Mouse (Mus musculus): ENCODE results near the gene Zfhx2.

DNA sequence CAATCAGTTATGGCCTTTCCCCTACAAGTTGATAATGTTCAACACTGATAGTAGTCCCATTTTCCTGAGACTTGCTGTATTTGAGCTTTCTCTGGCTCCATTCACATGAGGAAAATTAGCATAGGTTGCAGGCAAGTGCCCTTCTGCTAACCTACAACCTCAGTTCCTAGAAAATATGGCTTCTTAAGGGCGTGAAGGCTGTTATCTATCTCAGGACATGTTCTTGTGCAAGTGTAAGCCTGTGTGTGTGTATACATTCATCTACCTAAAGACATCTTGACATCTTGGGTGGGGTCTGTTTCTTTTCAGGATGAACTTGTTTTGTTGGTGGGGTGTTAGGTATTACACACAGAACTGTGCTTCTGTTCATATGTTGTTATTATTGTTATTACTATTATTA lies 33.1 kb downstream of the Zfhx2 start:
- TF ChIP-seq CTCF (IDR thresholded peaks at IDR 0.05; ENCODE audit: control insufficient read depth, insufficient read depth, insufficient replicate concordance, low read depth, low read length) (no peak), POLR2A (IDR thresholded peaks at IDR 0.05; ENCODE audit: control insufficient read depth, low read depth, low read length) (no peak)
